Mouse (Mus musculus): ENCODE results near the gene Vmn2r56. TPM values are rescaled to one million over a fixed set of nuclear protein-coding genes. Genes with fewer than 3 reads are reported as not detected.

The Vmn2r56 gene
- polyA plus RNA-seq (2012; fragmentation: generic; extraction: Trizol): not detected
- long read RNA-seq, experiment 1: 0 reads
- long read RNA-seq, experiment 2: 0 reads

- no peaks in the 10 kb centered on the region for H3K79me2 ChIP-seq (ENCODE audit: control insufficient read depth, insufficient read depth)
- TF ChIP-seq FOSL1 (IDR thresholded peaks at IDR 0.05; ENCODE audit: insufficient read depth, low read length, poor library complexity, severe bottlenecking) (no peak), MYOD1 (IDR thresholded peaks at IDR 0.05; ENCODE audit: control insufficient read depth, insufficient read length, low read depth) (no peak), USF1 (IDR thresholded peaks at IDR 0.05; ENCODE audit: low read depth) (no peak), MAX (IDR thresholded peaks at IDR 0.05) (no peak), CTCF (IDR thresholded peaks at IDR 0.05; ENCODE audit: control insufficient read depth, insufficient read depth, insufficient read length) (no peak), CEBPB (IDR thresholded peaks at IDR 0.05; ENCODE audit: low read depth) (no peak), MYOG (IDR thresholded peaks at IDR 0.05; ENCODE audit: control insufficient read depth, extremely low read depth, insufficient read length) (no peak)
Observed at GRCm38 (mm10) chr7:12734904-12735303, at the start of gene Vmn2r56. Vmn2r56 (minus strand) TSS chr7:12735004.

DNA sequence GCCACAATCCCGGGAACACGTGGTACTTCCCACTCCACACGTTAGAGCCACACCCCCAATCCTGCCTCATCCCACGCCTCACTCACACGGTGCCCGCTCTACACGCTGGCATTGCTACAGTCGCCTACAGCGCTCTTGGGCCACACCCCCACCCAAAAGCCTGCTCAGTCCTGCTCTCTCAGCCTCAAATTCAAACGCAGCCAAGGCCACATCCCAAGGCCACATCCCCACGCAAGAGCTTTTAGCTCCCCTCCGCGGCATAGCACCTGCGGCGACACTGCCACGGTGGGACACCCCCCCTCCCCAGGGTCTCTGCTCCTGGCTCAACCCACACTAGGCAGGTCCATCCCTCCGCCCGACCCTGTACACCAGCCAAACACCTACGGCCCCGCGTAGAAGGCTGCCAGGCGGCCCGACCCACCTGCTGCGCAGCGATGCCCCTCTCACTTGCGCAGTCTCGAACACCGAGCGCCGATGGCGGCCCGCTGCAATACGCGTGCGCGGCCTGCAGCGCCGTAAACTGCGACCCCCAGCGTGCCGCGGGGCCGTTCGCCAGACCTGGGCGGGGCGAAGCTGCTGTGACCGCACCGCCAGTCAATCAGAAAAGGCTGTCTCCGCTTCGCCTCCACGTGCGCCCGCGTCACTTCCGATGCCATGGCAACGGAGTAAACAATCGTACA lies 45.5 kb upstream of the Vmn2r56 start:
- H3K36me3 ChIP-seq (ENCODE audit: control insufficient read depth, insufficient read depth): no peaks in the 10 kb centered on the region
- H3ac ChIP-seq (ENCODE audit: control insufficient read depth, insufficient read length, low read depth): no peak overlapping the region
- peaks cover 3% of the 10 kb centered on the region for H3K27me3 ChIP-seq (ENCODE audit: control insufficient read depth, insufficient read depth, insufficient read length)
- no peaks in the 10 kb centered on the region for H3K79me3 ChIP-seq (ENCODE audit: low read depth)
- no peaks in the 10 kb centered on the region for H3K79me2 ChIP-seq (ENCODE audit: control insufficient read depth, insufficient read depth)
- no peak overlapping the region for H3K4me3 ChIP-seq (ENCODE audit: insufficient read depth, poor library complexity, severe bottlenecking)
- no peak for TF ChIP-seq CEBPB (IDR thresholded peaks at IDR 0.05; ENCODE audit: low read depth)
- TF ChIP-seq FOSL1 (IDR thresholded peaks at IDR 0.05; ENCODE audit: insufficient read depth, low read length, poor library complexity, severe bottlenecking): no peak
- TF ChIP-seq MAX (IDR thresholded peaks at IDR 0.05): no peak
- TF ChIP-seq CTCF (IDR thresholded peaks at IDR 0.05; ENCODE audit: control insufficient read depth, insufficient read depth, insufficient read length): no peak
- no peak for TF ChIP-seq USF1 (IDR thresholded peaks at IDR 0.05; ENCODE audit: low read depth)
- TF ChIP-seq MYOG (IDR thresholded peaks at IDR 0.05; ENCODE audit: control insufficient read depth, extremely low read depth, insufficient read length): no peak

More at GRCm38 (mm10) chr7:12734904-12735303, at the start of gene Vmn2r56:
- Histone ChIP-seq H3K36me3 (ENCODE audit: control insufficient read depth, insufficient read depth) (no peaks in the 10 kb centered on the region), H3K4me3 (ENCODE audit: insufficient read depth, poor library complexity, severe bottlenecking) (no peak within 1 kb of the TSS), H3K79me3 (ENCODE audit: low read depth) (no peaks in the 10 kb centered on the region), H3ac (ENCODE audit: control insufficient read depth, insufficient read length, low read depth) (no peak within 1 kb of the TSS), H3K27me3 (ENCODE audit: control insufficient read depth, insufficient read depth, insufficient read length) (no peaks in the 10 kb centered on the region)

DNA sequence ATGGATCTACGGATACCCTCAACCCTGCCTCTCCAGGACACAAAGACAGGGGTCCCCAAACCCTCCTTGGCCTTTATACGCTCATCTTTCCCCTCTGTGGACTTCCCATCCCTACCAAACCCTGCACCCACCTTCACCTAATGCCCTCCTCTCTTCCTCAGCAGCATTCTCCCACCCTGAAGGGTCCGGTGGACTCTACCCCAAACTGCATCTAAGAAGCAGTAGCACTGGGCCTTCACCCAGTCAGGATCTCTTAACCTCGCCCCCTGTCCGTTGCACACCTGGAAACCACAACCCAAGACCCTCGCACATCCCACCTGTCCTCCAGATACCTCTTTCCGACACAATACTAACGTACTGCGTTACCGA lies 45.0 kb upstream of the Vmn2r56 start:
- Histone ChIP-seq H3K4me3 (ENCODE audit: insufficient read depth, poor library complexity, severe bottlenecking) (no peak overlapping the region), H3K36me3 (ENCODE audit: control insufficient read depth, insufficient read depth) (no peaks in the 10 kb centered on the region), H3ac (ENCODE audit: control insufficient read depth, insufficient read length, low read depth) (no peak overlapping the region), H3K27me3 (ENCODE audit: control insufficient read depth, insufficient read depth, insufficient read length) (peaks cover 3% of the 10 kb centered on the region), H3K79me2 (ENCODE audit: control insufficient read depth, insufficient read depth) (no peaks in the 10 kb centered on the region), H3K79me3 (ENCODE audit: low read depth) (no peaks in the 10 kb centered on the region)
- no peak for TF ChIP-seq MYOG (IDR thresholded peaks at IDR 0.05; ENCODE audit: control insufficient read depth, extremely low read depth, insufficient read length)
- TF ChIP-seq MAX (IDR thresholded peaks at IDR 0.05): no peak
- TF ChIP-seq USF1 (IDR thresholded peaks at IDR 0.05; ENCODE audit: low read depth): no peak
- no peak for TF ChIP-seq MYOD1 (IDR thresholded peaks at IDR 0.05; ENCODE audit: control insufficient read depth, insufficient read length, low read depth)
- TF ChIP-seq CTCF (IDR thresholded peaks at IDR 0.05; ENCODE audit: control insufficient read depth, insufficient read depth, insufficient read length): no peak
- no peak for TF ChIP-seq CEBPB (IDR thresholded peaks at IDR 0.05; ENCODE audit: low read depth)
- no peak for TF ChIP-seq FOSL1 (IDR thresholded peaks at IDR 0.05; ENCODE audit: insufficient read depth, low read length, poor library complexity, severe bottlenecking)

DNA sequence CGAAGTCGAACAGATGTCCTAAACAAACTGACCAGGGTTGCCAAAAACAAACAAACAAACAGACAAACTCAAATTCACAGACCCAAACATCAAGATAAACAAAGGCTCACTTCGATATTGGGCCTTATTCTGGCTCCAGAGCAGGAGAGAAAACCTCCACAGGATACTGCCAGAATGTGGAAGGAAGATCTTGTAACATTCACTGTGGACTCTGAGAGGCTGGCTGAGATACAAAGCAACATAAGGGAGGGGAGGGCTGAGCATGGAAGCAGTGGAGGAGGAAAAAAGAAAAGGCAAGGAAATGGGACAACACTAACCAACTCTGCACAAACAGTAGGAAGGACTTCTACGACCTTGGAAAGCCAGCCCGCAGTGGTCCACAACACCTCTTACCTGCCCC lies 44.3 kb upstream of the Vmn2r56 start:
- Histone ChIP-seq H3K79me2 (ENCODE audit: control insufficient read depth, insufficient read depth) (no peaks in the 10 kb centered on the region), H3K4me3 (ENCODE audit: insufficient read depth, poor library complexity, severe bottlenecking) (no peak overlapping the region), H3K36me3 (ENCODE audit: control insufficient read depth, insufficient read depth) (no peaks in the 10 kb centered on the region), H3K27me3 (ENCODE audit: control insufficient read depth, insufficient read depth, insufficient read length) (peaks cover 3% of the 10 kb centered on the region), H3K79me3 (ENCODE audit: low read depth) (no peaks in the 10 kb centered on the region), H3ac (ENCODE audit: control insufficient read depth, insufficient read length, low read depth) (no peak overlapping the region)
- no peak for TF ChIP-seq USF1 (IDR thresholded peaks at IDR 0.05; ENCODE audit: low read depth)
- TF ChIP-seq MYOG (IDR thresholded peaks at IDR 0.05; ENCODE audit: control insufficient read depth, extremely low read depth, insufficient read length): no peak
- no peak for TF ChIP-seq MAX (IDR thresholded peaks at IDR 0.05)

GRCm38 (mm10) chr7:12774606-12775005 lies 39.8 kb upstream of the Vmn2r56 start:
- Histone ChIP-seq H3K79me2 (ENCODE audit: control insufficient read depth, insufficient read depth) (no peaks in the 10 kb centered on the region), H3K4me3 (ENCODE audit: insufficient read depth, poor library complexity, severe bottlenecking) (no peak overlapping the region), H3K79me3 (ENCODE audit: low read depth) (no peaks in the 10 kb centered on the region), H3K27me3 (ENCODE audit: control insufficient read depth, insufficient read depth, insufficient read length) (no peaks in the 10 kb centered on the region), H3K36me3 (ENCODE audit: control insufficient read depth, insufficient read depth) (no peaks in the 10 kb centered on the region), H3ac (ENCODE audit: control insufficient read depth, insufficient read length, low read depth) (no peak overlapping the region)
- no peak for TF ChIP-seq MAX (IDR thresholded peaks at IDR 0.05)
- TF ChIP-seq CTCF (IDR thresholded peaks at IDR 0.05; ENCODE audit: control insufficient read depth, insufficient read depth, insufficient read length): no peak
- no peak for TF ChIP-seq MYOG (IDR thresholded peaks at IDR 0.05; ENCODE audit: control insufficient read depth, extremely low read depth, insufficient read length)
- no peak for TF ChIP-seq USF1 (IDR thresholded peaks at IDR 0.05; ENCODE audit: low read depth)

DNA sequence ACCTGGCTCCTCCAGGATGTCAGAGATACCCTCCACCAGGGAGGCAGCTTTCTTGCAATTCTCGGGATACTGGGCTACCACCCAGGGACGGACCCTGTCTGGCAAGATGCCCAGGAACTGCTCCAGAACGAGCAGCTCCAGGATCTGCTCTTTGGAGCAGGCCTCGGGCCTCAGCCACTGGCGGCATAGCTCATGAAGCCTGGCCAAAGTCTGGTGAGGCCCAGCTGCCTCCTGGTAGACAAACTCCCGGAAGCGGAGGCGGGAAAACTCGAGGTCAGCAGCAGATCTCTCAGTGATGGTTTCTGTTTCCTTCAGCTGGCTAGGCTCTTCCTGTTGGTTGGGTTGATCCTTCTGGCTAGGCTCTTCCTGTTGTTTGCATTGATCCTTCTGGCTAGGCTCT lies 39.3 kb upstream of the Vmn2r56 start:
- no peaks in the 10 kb centered on the region for H3K36me3 ChIP-seq (ENCODE audit: control insufficient read depth, insufficient read depth)
- H3ac ChIP-seq (ENCODE audit: control insufficient read depth, insufficient read length, low read depth): no peak overlapping the region
- no peaks in the 10 kb centered on the region for H3K79me3 ChIP-seq (ENCODE audit: low read depth)
- TF ChIP-seq MYOG (IDR thresholded peaks at IDR 0.05; ENCODE audit: control insufficient read depth, extremely low read depth, insufficient read length): no peak
- no peak for TF ChIP-seq CTCF (IDR thresholded peaks at IDR 0.05; ENCODE audit: control insufficient read depth, insufficient read depth, insufficient read length)
- no peak for TF ChIP-seq FOSL1 (IDR thresholded peaks at IDR 0.05; ENCODE audit: insufficient read depth, low read length, poor library complexity, severe bottlenecking)
- no peak for TF ChIP-seq MYOD1 (IDR thresholded peaks at IDR 0.05; ENCODE audit: control insufficient read depth, insufficient read length, low read depth)
- TF ChIP-seq USF1 (IDR thresholded peaks at IDR 0.05; ENCODE audit: low read depth): no peak
- TF ChIP-seq CEBPB (IDR thresholded peaks at IDR 0.05; ENCODE audit: low read depth): no peak
- no peaks in the 10 kb centered on the region for H3K79me2 ChIP-seq (ENCODE audit: control insufficient read depth, insufficient read depth)
- H3K27me3 ChIP-seq (ENCODE audit: control insufficient read depth, insufficient read depth, insufficient read length): no peaks in the 10 kb centered on the region
- no peak overlapping the region for H3K4me3 ChIP-seq (ENCODE audit: insufficient read depth, poor library complexity, severe bottlenecking)

All from C2C12 (cell line).